Mouse (Mus musculus): ENCODE results near the gene Csrnp3.

GRCm38 (mm10) chr2:66043441-66044404 lies 198.2 kb downstream of the Csrnp3 start:
- TF ChIP-seq CTCF (IDR thresholded peaks at IDR 0.05) = no peak
- no peak for TF ChIP-seq POLR2A (IDR thresholded peaks at IDR 0.05; ENCODE audit: insufficient read depth, low read depth, low read length)
- no peak for TF ChIP-seq EP300 (IDR thresholded peaks at IDR 0.05; ENCODE audit: insufficient read depth, low read depth, low read length)
